Mouse (Mus musculus) layer of hippocampus, adult 9-10 months (tissue): ENCODE data around the gene Pkn2.

ENCODE experiments used
- DNase-seq: peaks from one replicate; pipeline ENCODE4 v3.0.0; 2022; ENCODE audit warnings: low spot score

The Pkn2 gene

DNA sequence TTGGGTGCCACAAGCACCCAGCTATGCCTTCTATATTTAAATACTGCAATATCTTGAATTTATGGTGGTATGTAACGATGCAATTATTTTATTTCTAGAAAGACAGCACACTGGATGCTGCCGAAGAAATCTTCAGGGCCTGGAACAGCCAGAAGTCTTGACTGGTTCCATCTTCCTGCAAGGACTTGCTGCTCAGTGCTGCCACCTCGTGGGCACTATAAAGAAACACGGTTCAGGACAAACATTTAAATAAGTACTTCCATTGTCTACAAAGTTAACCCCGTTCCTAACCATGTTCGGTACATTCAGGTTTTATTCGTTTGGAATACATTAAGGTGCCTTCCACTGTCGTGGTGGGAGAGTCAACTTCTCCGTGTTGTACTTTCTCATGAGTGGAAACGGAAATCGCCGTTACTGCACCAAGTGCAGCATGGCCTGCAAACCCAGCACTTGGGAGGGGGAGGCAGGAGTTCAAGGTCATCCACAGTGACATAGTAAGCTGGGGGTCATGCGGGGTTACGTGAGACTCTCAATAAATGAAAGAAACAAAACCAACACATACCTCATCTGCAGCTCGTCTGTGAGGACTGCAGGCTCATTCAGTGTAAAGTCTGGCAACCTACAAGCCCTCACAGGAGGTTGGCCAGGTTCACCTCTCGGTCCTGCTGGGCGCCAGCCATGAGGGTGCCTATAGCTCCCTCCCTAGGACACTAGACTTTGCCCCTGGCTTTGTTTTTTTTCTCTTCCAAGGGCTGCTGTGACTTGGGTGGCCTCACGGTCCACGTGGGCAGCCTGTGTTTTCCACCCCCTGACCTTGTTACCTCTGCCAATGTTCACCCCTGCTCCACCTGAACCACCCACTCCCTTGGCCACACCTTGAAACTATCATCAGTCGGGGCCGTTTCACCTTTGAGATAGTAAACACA lies 137.6 kb downstream of the Pkn2 start:
- DNase-seq = no peak
